Mouse (Mus musculus) adrenal gland, adult 10 weeks (tissue): ENCODE data around the gene Bloc1s1. TPM values are rescaled to one million over a fixed set of nuclear protein-coding genes. Genes with fewer than 3 reads are reported as not detected.

Source experiments
- polyA plus RNA-seq: library from polyadenylated mRNA; stranded (reverse); fragments of 350-450 nt; fragmentation: Illumina TruSeq; extraction: RNeasy Lipid Tissue Mini Kit (QIAGEN cat#74804); gene quantifications from one replicate; pipeline ENCODE4 v1.2.3, GENCODE M21; 2014; ENCODE audit warnings: low read depth, low replicate concordance

Gene Bloc1s1
- 12.7 TPM for polyA plus RNA-seq

GRCm38 (mm10) chr10:128923935-128924334 is at the start of gene Bloc1s1:
Gene Bloc1s1 (minus strand): TSS chr10:128924035.

GRCm38 (mm10) chr10:128960590-128961584 is 37.1 kb upstream of the Bloc1s1 start, which contains the start of gene Mettl7b:
Gene Mettl7b (minus strand): TSS chr10:128960988.

GRCm38 (mm10) chr10:128933574-128933973 is 9.7 kb upstream of the Bloc1s1 start, which contains the start of gene Itga7:
Gene Itga7 (plus strand): TSS chr10:128933818.

DNA sequence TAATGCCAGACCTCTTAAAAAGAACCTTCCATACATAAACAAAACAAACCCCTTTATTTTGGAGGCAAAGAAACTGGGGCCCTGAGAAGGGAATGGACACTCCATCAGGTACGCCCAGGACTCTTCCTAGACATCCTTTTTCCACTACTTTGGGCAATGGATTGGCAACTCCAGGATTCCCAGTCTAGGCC is 1.1 kb downstream of the Bloc1s1 start, which contains the start of gene Rdh5:
Gene Rdh5 (minus strand): TSS at position 67 of the 191 bp plus-strand sequence.

GRCm38 (mm10) chr10:128900698-128901097 is 23.1 kb downstream of the Bloc1s1 start, which contains the start of gene Cd63:
Gene Cd63 (plus strand): TSS chr10:128900989.

DNA sequence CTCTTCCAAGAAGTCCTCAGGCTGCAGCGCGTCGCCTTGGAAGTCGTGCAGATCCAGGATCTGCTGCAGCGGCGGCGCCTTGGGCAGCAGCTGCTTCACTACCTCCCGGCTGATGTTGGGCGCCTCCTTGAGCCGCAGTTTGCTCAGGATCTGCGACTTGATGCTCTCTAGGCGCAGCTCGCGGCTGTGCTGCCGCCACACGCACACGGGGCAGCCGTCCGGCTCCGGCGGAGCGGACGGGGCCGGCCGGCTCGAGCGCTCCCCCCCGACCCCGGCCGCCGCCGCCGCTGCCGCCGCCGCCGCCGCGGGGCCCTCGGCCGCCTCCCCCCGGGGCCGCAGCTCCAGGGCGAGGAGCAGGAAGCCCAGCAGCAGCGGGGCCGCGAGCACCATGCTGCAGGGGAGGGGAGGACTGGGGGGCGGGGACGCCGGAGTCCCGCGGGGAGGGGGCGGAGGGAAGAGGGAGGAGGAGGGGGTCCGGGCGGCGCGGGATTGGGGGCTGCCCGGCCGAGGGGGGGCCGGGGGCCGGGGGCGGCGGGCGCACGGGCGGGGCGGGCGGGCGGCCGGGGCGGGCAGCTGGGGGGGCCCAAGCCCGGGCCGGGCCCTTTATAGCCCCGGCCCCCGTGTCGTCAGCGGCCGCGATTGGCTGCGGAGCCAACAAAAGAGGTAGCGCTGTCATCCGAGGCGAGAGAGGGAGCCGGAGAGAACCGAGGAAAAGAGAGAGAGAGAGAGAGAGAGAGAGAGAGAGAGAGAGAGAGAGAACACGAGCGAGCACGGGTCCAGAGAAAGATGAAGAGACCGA is 32.3 kb downstream of the Bloc1s1 start, which contains the start of gene Gdf11:
Gene Gdf11 (minus strand): TSS at position 423 of the 799 bp plus-strand sequence.

Other genes starting within 250 kb of the Bloc1s1 start
- gene Suox, start 250.0 kb downstream of the Bloc1s1 start, polyA plus RNA-seq = 13.9 TPM
- gene Rab5b, start 227.8 kb downstream of the Bloc1s1 start, polyA plus RNA-seq = 151 TPM
- not detected for gene Pmel, start 219.8 kb downstream of the Bloc1s1 start, polyA plus RNA-seq
- 12.2 TPM for gene Cdk2, start 219.0 kb downstream of the Bloc1s1 start, polyA plus RNA-seq
- 9.4 TPM for gene Dgka, start 179.2 kb downstream of the Bloc1s1 start, polyA plus RNA-seq
- 0.93 TPM for gene Pym1, start 176.1 kb downstream of the Bloc1s1 start, polyA plus RNA-seq
- gene Mmp19, start 133.1 kb downstream of the Bloc1s1 start, polyA plus RNA-seq = 56.4 TPM
- gene Dnajc14, start 120.0 kb downstream of the Bloc1s1 start, polyA plus RNA-seq = 46.9 TPM
- gene Tmem198b, start 119.7 kb downstream of the Bloc1s1 start, polyA plus RNA-seq = 4.3 TPM
- gene Sarnp, start 106.7 kb downstream of the Bloc1s1 start, polyA plus RNA-seq = 390 TPM
- 145 TPM for gene Ormdl2, start 102.4 kb downstream of the Bloc1s1 start, polyA plus RNA-seq
- gene Gdf11, start 32.3 kb downstream of the Bloc1s1 start, polyA plus RNA-seq = 2.2 TPM
- gene Cd63, start 23.0 kb downstream of the Bloc1s1 start, polyA plus RNA-seq = 432 TPM
- gene Rdh5, start 1.1 kb downstream of the Bloc1s1 start, polyA plus RNA-seq = 3.8 TPM
- gene Itga7, start 9.8 kb upstream of the Bloc1s1 start, polyA plus RNA-seq = 0.35 TPM
- gene Mettl7b, start 37.0 kb upstream of the Bloc1s1 start, polyA plus RNA-seq = not detected
- not detected for gene Olfr9, start 65.4 kb upstream of the Bloc1s1 start, polyA plus RNA-seq
- not detected for gene Olfr763, start 86.8 kb upstream of the Bloc1s1 start, polyA plus RNA-seq
- gene Olfr764-ps1, start 115.9 kb upstream of the Bloc1s1 start, polyA plus RNA-seq = not detected
- not detected for gene Olfr765, start 126.0 kb upstream of the Bloc1s1 start, polyA plus RNA-seq
- not detected for gene Olfr766-ps1, start 144.9 kb upstream of the Bloc1s1 start, polyA plus RNA-seq
- gene Olfr767, start 158.9 kb upstream of the Bloc1s1 start, polyA plus RNA-seq = not detected
- gene Olfr768, start 175.3 kb upstream of the Bloc1s1 start, polyA plus RNA-seq = not detected
- gene Olfr769, start 193.8 kb upstream of the Bloc1s1 start, polyA plus RNA-seq = not detected
- not detected for gene Olfr770, start 215.0 kb upstream of the Bloc1s1 start, polyA plus RNA-seq
- not detected for gene Olfr771, start 240.7 kb upstream of the Bloc1s1 start, polyA plus RNA-seq